8 mouse cellular contexts compared by ENCODE assay signal in genomic region chr1:132355841-132356242, GRCm38 (mm10). TPM values are rescaled to one million over a fixed set of nuclear protein-coding genes. Genes with fewer than 3 reads are reported as not detected.
DNase-seq lines count a peak whose midpoint lies in the region; ATAC-seq and TF ChIP-seq lines count a peak whose summit lies in the region.

No protein-coding gene starts in this region.

- no peak overlapping the region for H3K4me3 ChIP-seq in forebrain, embryonic 10.5 days
- H3K4me3 ChIP-seq in heart, postnatal 0 days (ENCODE audit: low read depth, low read length): no peak overlapping the region
- H3K4me3 ChIP-seq in liver, postnatal 0 days (ENCODE audit: low read depth, low read length): no peak overlapping the region

- H3K27me3 ChIP-seq in forebrain, embryonic 10.5 days (ENCODE audit: poor library complexity, severe bottlenecking): no peaks in the 10 kb centered on the region
- no peaks in the 10 kb centered on the region for H3K27me3 ChIP-seq in heart, postnatal 0 days (ENCODE audit: control insufficient read depth, insufficient read depth, low read length)
- no peaks in the 10 kb centered on the region for H3K27me3 ChIP-seq in liver, postnatal 0 days (ENCODE audit: insufficient read depth, low read length)

- TF ChIP-seq EP300 in heart, postnatal 0 days (IDR thresholded peaks at IDR 0.05; ENCODE audit: low read depth): no peak; the same call in 1 of the 2 replicates
- peak; percentile 5; the same call in 1 of the 2 replicates for TF ChIP-seq EP300 in liver, postnatal 0 days (IDR thresholded peaks at IDR 0.05; ENCODE audit: low read depth)

- peaks cover 51% of the 10 kb centered on the region for H3K36me3 ChIP-seq in forebrain, embryonic 10.5 days (replicated peaks)
- H3K36me3 ChIP-seq in heart, postnatal 0 days (replicated peaks; ENCODE audit: control insufficient read depth, insufficient read depth, low read length): peaks cover 37% of the 10 kb centered on the region
- H3K36me3 ChIP-seq in liver, postnatal 0 days (replicated peaks; ENCODE audit: insufficient read depth, low read length): peaks cover 44% of the 10 kb centered on the region

- no peak overlapping the region for H3K9ac ChIP-seq in heart, postnatal 0 days (replicated peaks; ENCODE audit: low read depth, low read length)
- H3K9ac ChIP-seq in liver, postnatal 0 days (replicated peaks): no peak overlapping the region

- H3K4me1 ChIP-seq in forebrain, embryonic 10.5 days: peaks cover 35% of the 10 kb centered on the region
- peaks cover 12% of the 10 kb centered on the region for H3K4me1 ChIP-seq in heart, postnatal 0 days (ENCODE audit: control insufficient read depth, insufficient read depth)
- H3K4me1 ChIP-seq in liver, postnatal 0 days (ENCODE audit: insufficient read depth): peaks cover 7% of the 10 kb centered on the region; the same call in 1 of the 2 replicates

- 2% methylated on average over 3 of the region's 3 CpGs for WGBS in forebrain, embryonic 10.5 days
- WGBS in heart, postnatal 0 days: 3% methylated on average over 3 of the region's 3 CpGs
- WGBS in liver, postnatal 0 days (ENCODE audit: insufficient replicate concordance): 2% methylated on average over 3 of the region's 3 CpGs

- peak; percentile 99 for TF ChIP-seq CTCF in heart, postnatal 0 days (IDR thresholded peaks at IDR 0.05; ENCODE audit: low read depth)
- TF ChIP-seq CTCF in liver, postnatal 0 days (IDR thresholded peaks at IDR 0.05; ENCODE audit: low read depth): peak; percentile 99

- peak overlapping the region; percentile 86 for H3K27ac ChIP-seq in forebrain, embryonic 10.5 days
- no peak overlapping the region for H3K27ac ChIP-seq in heart, postnatal 0 days (ENCODE audit: low read depth)
- no peak overlapping the region for H3K27ac ChIP-seq in liver, postnatal 0 days (ENCODE audit: low read depth)

- peak; percentile 70 to 78 for DNase-seq in CD8-positive naive resting alpha-beta T cell, adult 2 months (ENCODE audit: low read depth in 2 of 2, low spot score in 2 of 2)
- DNase-seq in c-Kit-negative CD71-positive TER-119-positive erythroid progenitor cells, embryonic 14.5 days (ENCODE audit: low read depth, low spot score): peak; percentile 76
- DNase-seq in forebrain, embryonic 10.5 days (ENCODE audit: extremely low spot score, low spot score): peak; percentile 90
- DNase-seq in heart, postnatal 0 days (ENCODE audit: low spot score): peak; percentile 85
- DNase-seq in kidney, postnatal 36 days: peak; percentile 89
- DNase-seq in liver, postnatal 0 days: peak; percentile 88
- DNase-seq in testis, postnatal 14 days (ENCODE audit: low spot score): peak; percentile 74

- H3K9me3 ChIP-seq in forebrain, embryonic 10.5 days: peaks cover 3% of the 10 kb centered on the region; the same call in 1 of the 2 replicates
- no peaks in the 10 kb centered on the region; the same call in 1 of the 2 replicates for H3K9me3 ChIP-seq in heart, postnatal 0 days (replicated peaks; ENCODE audit: control insufficient read depth, low read length)
- H3K9me3 ChIP-seq in liver, postnatal 0 days (ENCODE audit: low read length): peaks cover 3% of the 10 kb centered on the region

- no peak overlapping the region for H3K4me2 ChIP-seq in heart, postnatal 0 days (ENCODE audit: low read depth, low read length)
- no peak overlapping the region for H3K4me2 ChIP-seq in liver, postnatal 0 days (ENCODE audit: low read depth, low read length)

- ATAC-seq in heart, postnatal 0 days (ENCODE audit: insufficient read depth, low read depth): peak; percentile 65
- peak; percentile 42 for ATAC-seq in liver, postnatal 0 days
- ATAC-seq in neutrophil, adult 5-6 weeks (ENCODE audit: extremely low read depth, insufficient number of reproducible peaks, low FRiP score, poor library complexity, severe bottlenecking): peak; percentile 86

RNA-seq across cellular contexts. Expression of gene Tmcc2, which starts 35.2 kb away (rescaled TPM):
- 7.9 and 8.8 TPM in 2 replicates for polyA plus RNA-seq in forebrain, embryonic 10.5 days (2016; fragmentation: Nextera tagmentation; extraction: Ambion mirVana)
- 19.9 and 20.4 TPM in 2 replicates for total RNA-seq in heart, postnatal 0 days (2014; rRNA removed; ENCODE audit: low replicate concordance)
- polyA plus RNA-seq in heart, postnatal 0 days (2015; fragmentation: Nextera tagmentation; extraction: Ambion mirVana): 4.6 and 6.5 TPM in 2 replicates
- polyA plus RNA-seq in liver, postnatal 0 days (2015; fragmentation: Nextera tagmentation; extraction: Ambion mirVana): 154 TPM in 2 replicates
- 4.5 and 6.6 TPM in 2 replicates for total RNA-seq in neutrophil, adult 5-6 weeks (2017)

RNA-seq across cellular contexts. Expression of gene Nuak2, which starts 39.9 kb away (rescaled TPM):
- 49.9 TPM in 2 replicates for polyA plus RNA-seq in forebrain, embryonic 10.5 days (2016; fragmentation: Nextera tagmentation; extraction: Ambion mirVana)
- total RNA-seq in heart, postnatal 0 days (2014; rRNA removed; ENCODE audit: low replicate concordance): 0.76 and 2.6 TPM in 2 replicates
- 2.0 and 2.2 TPM in 2 replicates for polyA plus RNA-seq in heart, postnatal 0 days (2015; fragmentation: Nextera tagmentation; extraction: Ambion mirVana)
- 6.0 and 6.8 TPM in 2 replicates for polyA plus RNA-seq in liver, postnatal 0 days (2015; fragmentation: Nextera tagmentation; extraction: Ambion mirVana)
- 55.9 and 67.2 TPM in 2 replicates for total RNA-seq in neutrophil, adult 5-6 weeks (2017)

RNA-seq across cellular contexts. Expression of gene Klhdc8a, which starts 57.4 kb away (rescaled TPM):
- 0.30 and 0.33 TPM in 2 replicates for polyA plus RNA-seq in forebrain, embryonic 10.5 days (2016; fragmentation: Nextera tagmentation; extraction: Ambion mirVana)
- 0.12 and 2.3 TPM in 2 replicates for total RNA-seq in heart, postnatal 0 days (2014; rRNA removed; ENCODE audit: low replicate concordance)
- polyA plus RNA-seq in heart, postnatal 0 days (2015; fragmentation: Nextera tagmentation; extraction: Ambion mirVana): 0.68 and 0.95 TPM in 2 replicates
- polyA plus RNA-seq in liver, postnatal 0 days (2015; fragmentation: Nextera tagmentation; extraction: Ambion mirVana): 0.32 and 0.40 TPM in 2 replicates
- not detected in 2 replicates for total RNA-seq in neutrophil, adult 5-6 weeks (2017)

Comparison
In these comparisons a context has a peak if more than half of its experiments do, and no peak if none do; other contexts are left out.
1. RNA of gene Tmcc2, which starts 35.2 kb away (polyA plus RNA-seq): 154 TPM in liver, postnatal 0 days; 7.9 to 8.8 TPM in forebrain, embryonic 10.5 days and 4.6 to 6.5 TPM in heart, postnatal 0 days; every median in the first group is over 10 times any median in the second.
2. Peak in every context shown above with its lines, with median percentiles within 50 percentile points of each other: DNase-seq and ATAC-seq.